Mouse (Mus musculus) heart, postnatal 25 days (tissue): Measurements from ENCODE around the gene Muc3a. TPM values are rescaled to one million over a fixed set of nuclear protein-coding genes. Genes with fewer than 3 reads are reported as not detected.

ENCODE experiments used
- total RNA-seq, 2 experiments: library from RNA; stranded (reverse); gene quantifications; 2 replicates each; pipeline ENCODE4 v1.2.3; 2021

Muc3a gene
- total RNA-seq, 2 experiments from 2014 or later, result 0.26 to 0.31 TPM

Other genes with a start within 250 kb of the Muc3a start
- 10 to 100 TPM in 1 of 2 experiments, 1 to 10 TPM in 1; 8.9 to 10.4 TPM for gene Cldn15, start 245.8 kb downstream of the Muc3a start, total RNA-seq
- 10 to 100 TPM; 37.5 to 40.4 TPM for gene Plod3, start 225.4 kb downstream of the Muc3a start, total RNA-seq
- gene Znhit1, start 224.4 kb downstream of the Muc3a start, total RNA-seq, result 10 to 100 TPM; 57.2 to 67.0 TPM
- gene Vgf, start 186.0 kb downstream of the Muc3a start, total RNA-seq, result not detected
- gene Ap1s1, start 166.3 kb downstream of the Muc3a start, total RNA-seq, result 10 to 100 TPM; 34.4 to 43.0 TPM
- 10 to 100 TPM; 18.3 to 27.6 TPM for gene Serpine1, start 140.1 kb downstream of the Muc3a start, total RNA-seq
- 10 to 100 TPM; 18.0 to 22.0 TPM for gene Trim56, start 96.2 kb downstream of the Muc3a start, total RNA-seq
- gene Muc3, start 63.1 kb downstream of the Muc3a start, total RNA-seq, result not detected
- gene Ache, start 75.1 kb upstream of the Muc3a start, total RNA-seq, result 1 to 10 TPM; 1.4 to 2.2 TPM
- gene Ufsp1, start 82.2 kb upstream of the Muc3a start, total RNA-seq, result 1 to 10 TPM; 8.3 to 8.7 TPM
- 10 to 100 TPM; 67.1 to 67.7 TPM for gene Srrt, start 95.3 kb upstream of the Muc3a start, total RNA-seq
- gene Trip6, start 102.0 kb upstream of the Muc3a start, total RNA-seq, result 10 to 100 TPM; 10.8 to 13.3 TPM
- 1 to 10 TPM; 2.7 to 3.0 TPM for gene Slc12a9, start 121.2 kb upstream of the Muc3a start, total RNA-seq
- 10 to 100 TPM; 52.5 to 64.2 TPM for gene Ephb4, start 137.7 kb upstream of the Muc3a start, total RNA-seq